Mouse (Mus musculus) megakaryocyte progenitor cell, adult 5-6 weeks (primary cell): ENCODE measurements around the gene Iqcc. TPM values are rescaled to one million over a fixed set of nuclear protein-coding genes. Genes with fewer than 3 reads are reported as not detected.

Source experiments
- ATAC-seq: replicated peaks from 2 replicates; pipeline ENCODE4 v1.8.0; 2016; ENCODE audit warnings: mild to moderate bottlenecking, moderate TSS enrichment, inconsistent platforms; ENCODE audit not compliant: poor library complexity
- total RNA-seq, 2 experiments: library from RNA; stranded (forward) in 1 of 2; stranded (reverse) in 1 of 2; fragments of 157-497, 149-512 nt in 1 of 2; fragments of 200-1000 nt in 1 of 2; gene quantifications; 2 replicates each; pipeline versions ENCODE4 v1.2.3 to v1.2.4; 2015 to 2017

Gene Iqcc
- total RNA-seq, 2 experiments from 2014 or later: 16.8 to 17.5 TPM

DNA sequence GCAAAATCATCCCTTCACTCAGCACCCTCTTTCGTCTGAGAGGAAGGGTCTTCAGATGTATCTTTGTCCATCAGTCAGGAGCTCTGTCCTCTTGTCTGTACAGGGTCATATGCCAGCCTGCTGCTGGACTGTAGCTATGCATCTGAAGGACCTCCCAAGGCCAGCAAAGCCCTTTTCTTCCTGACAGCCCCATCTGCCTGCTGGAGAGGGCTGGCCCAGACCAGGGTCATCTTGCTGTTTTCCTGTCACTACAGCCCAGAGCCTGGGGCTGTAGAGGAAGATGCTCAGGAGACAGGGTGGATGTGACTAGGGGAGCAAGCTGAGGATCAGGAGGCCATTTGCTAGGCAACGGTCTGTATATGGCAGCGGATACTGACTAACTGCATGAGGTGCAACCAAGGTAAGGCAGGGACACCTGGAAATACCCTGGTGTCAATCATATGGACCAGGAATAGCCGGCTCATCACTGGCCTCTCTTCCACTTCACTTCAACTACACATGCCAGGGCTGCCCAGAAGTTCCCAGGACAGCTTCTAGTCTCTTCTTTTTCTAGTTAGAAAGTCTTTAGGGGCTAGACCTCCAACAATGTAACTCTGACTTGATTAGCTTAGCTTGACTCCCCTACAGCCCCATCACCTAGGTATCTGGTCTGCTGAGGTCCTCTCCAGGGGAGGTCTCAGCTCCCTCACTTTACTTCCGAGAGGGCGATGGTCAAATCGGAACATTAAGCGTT is 4.1 kb upstream of the Iqcc start:
- ATAC-seq: no peak

DNA sequence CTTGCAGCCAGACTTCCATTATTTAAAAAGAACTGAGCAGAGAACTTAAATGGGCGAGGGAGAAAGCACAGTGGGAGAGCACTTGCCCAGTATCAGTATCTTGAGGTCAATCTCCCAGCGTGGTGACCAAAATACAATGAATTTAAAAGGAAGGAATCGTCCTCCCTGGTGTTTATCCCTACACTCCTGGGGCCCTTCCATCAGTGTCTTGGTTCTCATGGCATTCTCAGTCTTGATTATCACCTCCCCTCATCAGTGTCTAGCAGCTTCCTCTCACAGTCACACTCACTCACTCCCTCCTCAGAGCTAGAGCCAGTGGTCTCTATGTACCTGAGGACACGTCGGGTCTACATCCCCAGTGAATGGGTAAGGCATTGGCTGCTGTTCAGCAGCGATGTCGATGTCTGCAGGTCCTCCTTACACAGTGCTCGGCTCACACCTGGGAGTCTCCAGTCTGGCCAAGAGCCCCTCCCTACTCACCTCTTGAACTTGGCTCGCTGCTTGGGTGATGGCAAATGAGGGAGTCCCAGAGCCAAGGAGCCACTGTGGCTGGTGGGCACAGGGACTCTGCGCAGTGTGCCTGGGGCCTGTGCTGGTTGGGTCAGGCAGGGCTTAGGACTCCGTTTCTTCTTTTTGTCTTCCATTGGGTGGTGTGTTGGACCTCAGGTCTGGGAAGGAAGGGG is 3.4 kb upstream of the Iqcc start:
- ATAC-seq: no peak

DNA sequence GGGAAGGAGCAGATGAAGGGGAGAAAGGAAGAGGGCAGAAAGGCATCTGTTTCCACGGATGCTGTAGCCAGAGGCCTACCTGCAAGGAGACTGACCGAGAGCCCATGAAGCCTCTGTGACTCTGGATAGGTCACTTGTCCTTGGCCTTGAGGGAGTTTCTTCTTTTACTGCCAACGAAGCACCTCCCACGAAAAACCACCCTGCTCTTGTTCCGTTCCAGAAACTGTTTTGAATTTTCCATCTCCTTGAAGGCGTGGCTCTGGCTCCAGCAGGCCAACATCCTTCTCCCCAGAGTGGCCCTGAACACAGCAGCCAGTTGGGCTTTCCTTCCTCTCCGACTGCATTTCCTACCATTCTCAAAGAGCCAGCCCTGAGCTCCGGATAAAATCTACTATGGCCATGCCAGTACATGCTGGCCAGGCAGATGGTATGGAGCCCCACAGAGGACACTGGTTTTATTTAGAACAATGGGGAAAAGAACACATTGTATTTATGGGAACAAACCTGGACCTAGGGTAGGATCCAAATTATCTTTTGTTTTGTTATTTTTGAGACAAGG is 2.5 kb upstream of the Iqcc start:
- ATAC-seq: no peak

DNA sequence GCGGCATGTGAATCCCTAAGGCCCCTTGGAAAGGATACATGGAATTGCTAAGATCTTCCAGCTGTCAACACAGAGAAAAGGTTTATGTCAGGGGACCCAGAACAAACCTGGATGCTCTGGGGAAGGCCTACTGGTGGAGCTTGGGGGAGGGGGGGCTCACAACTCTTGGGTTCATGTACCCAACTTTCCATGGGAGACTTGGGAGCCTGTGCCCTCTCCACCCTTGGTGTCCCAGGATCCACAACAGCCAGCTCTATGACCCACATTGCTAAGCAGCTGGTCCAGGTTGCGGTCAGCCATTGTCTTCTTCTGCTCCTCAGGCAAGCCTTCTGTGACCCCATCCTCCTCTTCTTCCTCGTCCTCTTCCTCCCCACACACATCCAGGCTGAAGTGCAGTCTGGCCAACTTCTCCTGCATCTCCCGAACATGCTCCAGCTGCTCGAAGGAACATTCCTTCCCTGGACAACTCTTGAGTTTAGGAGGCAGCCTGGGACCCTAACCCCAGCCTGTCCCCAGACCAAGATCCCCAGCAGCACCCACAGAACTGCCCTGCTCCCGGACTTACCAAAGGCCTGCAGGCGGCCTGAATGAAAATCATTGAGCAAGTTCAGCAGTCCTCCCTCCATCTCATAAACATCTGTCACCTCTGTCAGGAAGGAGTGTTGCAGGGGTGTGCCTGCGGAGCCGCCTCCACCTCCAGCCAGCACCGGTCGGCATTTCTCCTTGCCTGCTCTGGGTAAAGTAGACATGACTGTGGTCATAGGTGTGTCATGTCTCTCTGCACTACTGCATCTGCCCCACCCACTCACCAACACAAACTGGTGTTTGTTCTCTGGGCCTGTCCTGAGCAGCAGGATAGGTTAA is 1.8 kb upstream of the Iqcc start:
- no peak for ATAC-seq

DNA sequence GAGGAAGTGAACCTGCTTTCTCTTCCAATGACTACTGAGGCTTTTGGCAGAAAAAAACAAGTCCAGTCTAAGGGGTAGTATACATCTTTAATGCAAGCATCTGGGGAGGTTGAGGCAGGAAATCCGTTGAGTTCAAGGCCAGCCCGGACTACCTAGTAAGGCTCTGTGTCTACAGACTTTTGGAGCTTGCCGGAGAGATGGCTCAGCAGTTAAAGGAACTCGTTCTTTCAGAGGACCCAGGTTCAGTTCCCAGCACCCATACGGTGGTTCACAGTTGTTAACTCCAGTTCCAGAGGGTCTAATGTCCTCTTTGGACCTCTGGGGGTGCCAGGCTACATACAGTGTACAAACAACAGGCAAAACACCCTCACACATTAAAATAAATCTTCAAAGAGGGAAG is 868 bp downstream of the Iqcc start:
- ATAC-seq: no peak

DNA sequence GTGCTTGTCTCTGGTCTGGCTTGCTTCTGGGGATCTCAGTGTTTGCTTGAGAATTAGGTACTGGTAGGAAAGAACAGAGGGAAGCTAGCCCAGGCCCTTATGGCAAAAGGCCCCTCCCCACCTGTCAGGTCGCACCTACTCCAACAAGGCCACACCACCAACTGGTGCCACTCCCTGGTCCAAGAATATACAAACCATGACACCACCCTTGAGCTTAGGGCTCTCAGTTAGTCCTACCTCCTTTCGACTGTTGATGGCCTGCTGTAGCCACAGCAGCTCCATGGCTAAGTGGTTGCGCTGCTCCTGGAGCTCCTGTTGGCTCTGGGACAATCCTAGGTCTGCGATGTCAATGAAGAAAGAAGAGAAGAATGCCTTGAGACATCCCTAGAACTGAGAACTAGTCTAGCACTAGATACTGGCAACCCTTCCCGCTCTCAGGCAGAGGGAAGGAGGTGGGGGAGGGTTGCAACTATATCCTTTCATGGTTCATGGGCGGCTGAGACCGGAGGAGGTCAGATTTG is 1.7 kb downstream of the Iqcc start:
- no peak for ATAC-seq

DNA sequence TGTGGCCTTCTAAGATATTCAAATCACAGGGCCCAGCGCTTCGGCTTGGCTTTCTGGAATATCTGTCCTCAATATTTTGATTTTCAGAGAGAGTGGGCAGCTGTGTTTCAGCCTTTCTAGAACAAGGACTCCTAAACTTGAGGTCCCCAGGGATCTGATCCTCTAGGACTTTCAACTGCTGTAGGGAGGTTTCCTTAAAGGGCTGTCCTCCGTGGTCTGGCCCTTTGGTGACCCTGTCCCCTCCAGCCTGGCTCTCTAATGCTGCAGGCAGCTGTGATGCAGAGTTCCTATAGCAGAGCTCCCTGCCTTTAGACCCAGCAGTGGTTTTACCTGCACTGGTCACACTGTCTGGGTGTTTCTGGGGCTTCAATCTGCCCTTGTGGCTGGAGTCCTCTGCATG is 2.3 kb downstream of the Iqcc start:
- ATAC-seq: no peak

DNA sequence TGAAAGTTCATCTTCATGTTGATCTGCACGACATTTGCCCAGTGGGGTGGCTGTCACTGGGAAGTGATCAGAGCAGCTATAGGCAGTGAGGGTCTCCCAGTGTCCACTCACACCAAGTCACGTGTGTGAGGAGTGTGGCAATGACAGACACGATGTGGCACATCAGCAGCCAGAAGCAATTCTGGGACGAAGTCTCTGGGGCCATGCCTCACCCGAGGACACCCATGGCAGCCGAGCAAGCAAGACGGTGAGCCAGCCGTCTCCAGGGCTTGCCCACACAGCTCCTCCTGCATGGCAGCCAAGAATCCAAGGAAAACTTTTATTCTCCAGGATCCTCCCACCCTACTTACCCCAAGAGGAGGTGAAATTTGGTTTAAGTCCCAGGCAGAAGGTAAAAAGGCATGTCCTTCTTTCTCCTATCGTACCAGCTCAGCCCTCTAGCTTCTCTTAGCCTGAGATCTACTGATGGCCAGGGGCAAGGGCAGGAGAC is 3.1 kb downstream of the Iqcc start:
- no peak for ATAC-seq

DNA sequence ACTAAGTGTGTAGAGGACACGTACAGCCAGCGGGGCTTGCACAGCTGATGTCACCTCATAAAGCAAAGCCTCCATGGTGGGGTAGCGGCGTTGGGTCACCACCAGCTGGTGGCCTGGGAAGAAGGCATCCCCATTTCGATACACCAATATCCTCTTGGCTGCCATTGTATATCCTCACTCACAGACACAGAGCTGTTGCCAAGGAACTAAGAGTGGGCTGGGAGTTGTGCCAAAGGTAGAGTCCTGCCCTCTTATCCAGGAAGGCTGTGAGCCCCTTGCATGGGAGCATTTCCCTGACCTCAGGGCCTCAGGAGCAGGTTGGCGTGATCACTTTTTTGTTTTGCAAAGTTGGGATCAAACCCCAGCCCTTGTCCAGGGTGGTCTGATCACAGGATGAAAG is 4.8 kb downstream of the Iqcc start, which contains the start of gene Dcdc2b:
Dcdc2b (minus strand) TSS at position 165 of the 400 bp plus-strand sequence.
- no peak for ATAC-seq

DNA sequence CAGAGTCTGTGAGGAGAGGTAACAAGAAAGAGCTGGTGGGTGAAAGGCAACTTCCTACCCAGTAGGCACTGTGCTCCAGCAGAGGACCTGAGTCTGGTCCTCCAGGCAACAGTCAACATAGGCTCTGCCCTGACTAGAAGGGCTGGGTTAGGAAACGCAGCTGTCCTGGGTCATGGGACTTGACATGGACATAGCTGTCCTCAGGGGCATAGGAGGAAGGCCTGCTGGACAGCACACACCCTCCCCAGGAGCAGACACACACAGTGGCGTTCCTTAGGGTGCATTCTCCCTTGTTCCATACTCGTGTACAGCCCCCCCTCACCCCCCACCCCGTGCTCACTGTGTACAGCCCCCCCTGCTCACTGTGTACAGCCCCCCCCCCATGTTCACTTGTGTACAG is 8.4 kb downstream of the Iqcc start:
- no peak for ATAC-seq

DNA sequence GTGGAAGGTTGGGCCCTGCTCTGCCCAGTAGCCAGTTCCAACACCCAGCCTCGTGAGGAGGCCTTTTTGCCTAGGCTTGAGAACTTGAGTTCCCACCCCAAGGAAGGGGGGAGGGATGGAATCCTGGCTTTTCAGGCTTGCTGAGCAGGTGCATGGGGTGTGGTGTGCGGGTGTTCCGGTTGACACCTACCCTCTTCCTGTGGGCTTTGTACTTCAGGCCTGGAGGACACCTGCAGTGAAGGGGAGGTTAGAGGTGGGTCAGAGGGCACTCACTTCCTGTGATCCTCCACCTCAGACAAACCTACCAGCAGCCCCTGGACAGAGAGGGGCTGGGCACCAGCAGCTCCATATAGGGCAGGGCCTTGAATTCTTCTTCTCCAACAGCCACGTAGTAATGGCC is 8.9 kb downstream of the Iqcc start:
- no peak for ATAC-seq

DNA sequence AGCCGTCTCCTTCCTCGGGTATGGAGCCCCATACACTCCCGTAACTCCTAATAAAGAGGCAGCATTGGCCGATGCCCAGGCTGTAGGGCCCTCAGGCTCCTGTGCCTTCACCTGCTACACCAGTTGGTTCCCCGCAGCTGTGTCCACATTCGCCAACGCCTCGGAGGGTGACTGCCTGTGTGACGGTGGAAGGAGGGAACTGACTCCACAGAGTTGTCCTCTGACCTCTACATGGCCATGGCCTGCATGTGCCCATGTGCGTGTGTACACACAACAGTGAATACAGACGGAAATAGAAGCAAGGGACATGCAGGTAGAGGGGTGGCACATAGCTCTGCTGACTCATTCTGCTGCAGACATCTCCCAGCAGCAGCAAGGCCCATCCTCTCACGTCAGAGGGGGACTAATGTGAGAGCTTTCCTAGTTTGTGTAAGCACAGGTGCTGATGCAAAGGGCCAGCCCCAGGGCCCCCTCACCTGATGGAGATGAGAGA is 9.7 kb downstream of the Iqcc start:
- no peak for ATAC-seq

DNA sequence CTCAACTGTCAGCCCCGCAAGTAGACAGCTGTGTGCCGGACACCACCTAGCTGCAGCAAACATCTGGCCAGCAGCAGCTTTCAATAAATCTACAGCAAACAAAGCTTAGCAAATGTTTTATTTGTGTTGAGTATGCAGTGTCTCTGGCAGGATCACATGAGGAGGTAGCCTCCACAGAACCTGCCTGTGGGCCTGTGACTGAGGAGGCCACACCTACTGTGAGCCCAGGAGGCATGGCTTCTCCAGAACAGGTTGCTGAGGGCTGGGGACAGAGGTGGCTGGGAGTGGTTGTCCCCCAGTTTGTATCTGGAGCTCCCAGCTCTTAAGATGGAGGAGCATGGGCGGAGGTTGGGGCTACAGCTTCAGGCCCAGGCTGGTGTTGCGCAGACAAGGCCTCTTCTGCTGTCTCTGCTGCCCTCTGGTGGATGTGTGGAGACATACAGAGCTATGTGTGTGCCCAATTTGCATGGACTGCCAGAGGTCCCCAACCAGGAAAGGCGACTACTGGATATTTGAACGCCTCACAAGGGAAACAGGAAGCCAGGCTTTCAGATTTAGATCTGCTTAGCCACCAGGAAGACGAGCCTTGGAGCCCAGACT is 10.4 kb downstream of the Iqcc start:
- ATAC-seq: peak; percentile 99

DNA sequence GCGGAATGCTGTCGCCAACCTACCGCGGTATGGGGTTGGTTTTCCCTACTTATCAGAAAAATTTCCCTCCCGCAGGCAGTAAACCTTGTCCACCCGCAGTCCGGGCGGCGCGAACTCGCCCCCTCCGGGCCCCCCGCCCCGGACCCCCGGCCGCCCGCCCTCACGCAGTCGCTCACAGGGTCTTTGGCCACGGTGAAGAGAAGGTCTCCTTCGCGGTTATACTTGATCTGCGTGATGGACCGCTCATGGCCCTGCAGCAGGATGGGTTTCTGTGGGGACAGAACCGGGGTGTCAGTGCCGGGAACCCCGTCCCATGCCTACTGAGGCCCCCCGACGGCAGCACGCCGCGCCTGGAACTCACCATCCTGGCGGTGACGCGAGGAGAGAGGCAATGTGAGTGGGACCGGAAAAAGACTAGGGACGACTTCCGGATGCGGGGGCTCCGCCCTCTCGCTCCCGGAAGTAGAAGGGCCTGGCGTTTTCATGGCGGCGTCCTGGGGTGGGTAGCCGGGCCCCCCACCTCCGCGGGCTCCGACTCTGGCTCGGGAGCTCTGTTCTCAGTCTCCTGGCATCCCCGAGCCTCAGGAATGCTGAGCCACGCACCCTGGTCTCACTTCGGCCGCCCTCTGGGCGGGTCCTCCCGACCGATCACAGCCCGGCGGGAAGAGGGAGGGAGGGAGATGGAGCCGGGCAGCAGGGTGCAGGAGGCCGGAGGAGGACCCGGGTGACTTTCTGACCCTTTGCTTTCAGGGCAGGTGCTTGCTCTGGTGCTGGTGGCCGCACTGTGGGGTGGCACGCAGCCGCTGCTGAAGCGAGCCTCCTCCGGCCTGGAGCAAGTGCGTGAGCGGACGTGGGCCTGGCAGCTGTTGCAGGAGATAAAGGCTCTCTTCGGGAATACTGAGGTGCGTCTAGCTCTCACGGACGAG is 18.4 kb downstream of the Iqcc start, which contains the start of the genes Eif3i and Tmem234:
Eif3i (minus strand) TSS at position 416 of the 926 bp plus-strand sequence.
Tmem234 (plus strand) TSS at position 436 of the 926 bp plus-strand sequence.
- peak; percentile 99 for ATAC-seq

DNA sequence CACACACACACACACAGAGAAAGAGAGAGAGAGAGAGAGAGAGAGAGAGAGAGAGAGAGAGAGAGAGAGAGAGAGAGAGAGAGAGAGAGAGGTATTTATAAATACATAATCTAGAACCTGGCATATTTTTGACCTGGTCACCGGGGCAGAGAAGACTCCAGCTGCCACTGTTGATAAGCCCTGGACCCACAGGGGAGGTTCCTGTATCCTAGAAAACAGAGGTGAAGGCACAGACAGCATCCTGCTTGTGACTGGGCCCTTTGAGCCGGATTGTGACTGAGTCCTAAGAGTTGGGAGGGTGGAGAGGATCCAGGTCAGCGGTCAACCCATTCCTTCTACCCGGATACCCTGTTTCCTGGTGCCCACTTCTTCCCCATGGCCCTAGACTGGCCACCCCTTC is 30.0 kb downstream of the Iqcc start:
- ATAC-seq: peak; percentile 19; the same call in 1 of the 2 replicates

DNA sequence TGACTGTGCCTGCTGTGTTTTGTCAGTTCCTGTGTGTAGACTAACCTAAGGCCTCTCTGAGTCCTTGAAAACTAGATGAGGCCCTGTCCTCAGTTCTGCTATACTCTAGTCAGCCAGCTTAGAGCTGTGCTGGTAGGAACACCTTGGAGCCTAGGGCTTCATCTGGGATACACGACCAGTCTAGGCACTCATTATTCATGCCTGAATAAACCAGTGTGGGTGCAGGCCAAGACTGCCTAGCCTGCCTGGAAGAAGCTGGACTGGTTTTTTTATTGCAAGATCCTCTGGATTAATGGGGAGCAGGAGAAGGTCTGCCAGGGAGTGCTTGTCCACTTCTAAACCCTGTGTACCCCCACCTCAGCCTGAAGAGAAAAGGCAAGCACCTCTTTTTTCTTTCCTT is 32.0 kb downstream of the Iqcc start:
- ATAC-seq: no peak

DNA sequence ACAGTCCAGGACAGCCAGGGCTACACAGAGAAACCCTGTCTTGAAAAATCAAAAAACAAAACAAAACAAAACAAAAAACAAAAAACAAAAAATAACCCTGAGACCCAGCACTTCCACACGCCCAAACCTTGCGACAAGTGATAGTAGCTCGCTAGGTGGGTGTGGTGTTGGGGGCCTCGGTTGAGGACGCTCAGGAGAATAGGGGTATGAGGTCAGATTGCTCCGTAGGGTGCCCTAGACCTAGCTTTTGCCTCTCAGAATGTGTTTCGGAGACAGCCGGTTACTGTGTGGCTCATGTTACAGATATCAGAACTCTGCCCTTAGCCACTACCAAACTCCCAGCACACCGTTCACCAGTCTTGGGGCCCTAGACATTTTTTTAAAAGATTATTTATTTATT is 33.1 kb downstream of the Iqcc start:
- ATAC-seq: no peak

DNA sequence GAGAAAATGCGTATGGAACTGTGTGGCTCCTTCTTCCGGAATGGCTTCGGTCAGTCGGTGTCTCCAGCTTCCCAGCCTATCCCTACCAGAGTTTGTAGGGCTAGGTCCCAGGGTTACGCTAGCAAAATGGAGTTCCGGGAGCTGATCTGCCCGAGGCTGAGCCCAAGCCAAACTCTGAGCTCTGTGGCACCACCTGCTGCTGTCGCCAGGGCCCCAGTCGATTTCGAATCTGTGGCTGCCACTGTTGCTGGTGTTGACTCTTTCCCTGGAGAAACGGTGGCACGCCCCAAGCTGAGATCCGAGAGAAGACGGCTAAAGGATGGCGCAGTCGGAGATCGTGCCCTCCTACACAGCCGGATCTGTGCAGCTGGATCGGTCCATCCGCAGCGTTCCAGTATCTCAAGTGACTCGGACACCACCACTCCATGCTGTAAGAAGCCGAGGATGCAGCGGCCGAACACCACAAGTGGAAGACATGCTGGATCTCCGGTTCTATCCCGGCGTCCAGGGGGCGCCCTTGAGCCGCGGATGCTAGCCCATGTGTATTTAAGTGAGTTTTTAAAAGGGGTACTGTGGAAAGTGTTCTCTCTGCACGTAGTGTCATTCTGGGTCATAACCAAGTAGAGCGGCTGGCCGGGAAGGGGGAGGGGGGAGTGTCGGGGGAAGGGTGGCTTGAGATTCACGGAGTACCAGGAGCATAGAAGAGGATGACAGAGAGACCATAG is 33.9 kb downstream of the Iqcc start:
- peak; percentile 84 for ATAC-seq
